Mouse (Mus musculus) megakaryocyte, embryonic 14.5 days (primary cell): Measurements from ENCODE around the gene Ntrk3.

Source experiments
- FLI1 ChIP-seq: IDR thresholded peaks from 2 replicates; pipeline ENCODE4 v1.6.1; 2012; ENCODE audit warnings: low read length, inconsistent platforms, mixed read lengths
- GATA1 ChIP-seq: IDR thresholded peaks from 3 replicates; pipeline ENCODE4 v1.6.1; 2012; ENCODE audit warnings: mixed read lengths, low read length, inconsistent platforms, borderline replicate concordance

DNA sequence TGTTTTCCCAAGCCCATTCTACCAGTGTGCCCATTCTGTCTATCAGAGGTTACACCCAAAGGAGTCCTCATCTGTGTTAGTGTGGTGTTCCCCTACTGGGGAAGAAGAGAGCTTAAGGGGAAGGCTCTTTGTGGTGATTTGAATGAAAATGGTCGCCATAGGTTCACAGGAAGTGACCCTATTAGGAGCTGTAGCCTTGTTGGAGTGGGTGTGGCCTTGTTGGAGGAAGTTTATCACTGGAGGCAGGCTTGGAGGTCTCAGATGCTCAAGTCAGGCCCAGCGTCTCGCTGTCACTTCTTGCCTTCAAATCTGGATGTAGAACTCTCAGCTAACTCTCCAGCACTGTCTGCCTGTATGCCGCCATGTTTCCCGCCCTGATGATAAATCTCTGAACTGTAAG is 33.1 kb upstream of the Ntrk3 start:
- TF ChIP-seq GATA1: no peak
- TF ChIP-seq FLI1: no peak
